Mouse (Mus musculus) heart, adult 11 months (tissue): ENCODE data around the gene Gdf7.

Experiments
- DNase-seq: peaks from one replicate; pipeline ENCODE4 v3.0.0; 2022

Gdf7 gene

DNA sequence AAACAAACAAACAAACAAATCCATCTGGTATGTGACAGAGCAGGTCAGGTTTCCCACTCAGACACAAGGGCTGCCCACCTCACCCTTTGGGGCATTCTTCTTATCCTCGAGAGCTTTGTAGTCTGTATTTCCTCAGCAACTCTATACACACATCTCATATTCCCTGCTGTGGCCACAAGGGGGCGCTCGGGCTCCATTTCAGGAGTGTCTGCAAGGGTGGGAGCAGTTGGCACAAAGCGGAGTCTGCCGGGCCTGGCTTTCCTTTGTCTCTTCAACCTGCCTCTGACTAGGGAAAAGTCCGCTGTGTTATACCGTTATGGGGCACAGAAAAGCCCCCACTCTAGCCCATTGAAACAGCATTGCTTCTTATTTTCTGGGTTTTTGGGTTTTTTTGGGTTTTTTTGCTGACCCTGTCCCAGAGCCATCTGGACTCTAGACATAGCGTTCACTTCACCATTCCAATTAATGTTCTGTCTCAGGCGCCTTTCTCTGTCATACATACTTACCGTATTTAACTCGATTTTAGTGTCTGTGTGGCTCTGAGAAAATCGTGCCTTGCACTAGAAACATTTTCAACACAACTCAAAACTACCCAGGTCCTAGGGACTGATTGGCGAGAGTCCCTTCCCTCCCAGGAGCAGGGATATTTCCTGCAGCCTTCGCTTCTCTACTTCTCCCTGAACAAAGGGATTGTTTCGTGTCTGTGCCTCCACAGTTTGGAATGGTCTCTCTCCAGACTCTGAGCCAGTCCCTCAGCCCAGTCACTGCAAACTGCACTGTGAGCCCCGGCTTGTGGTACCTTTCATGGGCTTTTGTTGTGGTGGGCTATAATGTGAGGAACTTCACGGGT, 25.3 kb upstream of the Gdf7 start:
- peak; percentile 98 for DNase-seq

DNA sequence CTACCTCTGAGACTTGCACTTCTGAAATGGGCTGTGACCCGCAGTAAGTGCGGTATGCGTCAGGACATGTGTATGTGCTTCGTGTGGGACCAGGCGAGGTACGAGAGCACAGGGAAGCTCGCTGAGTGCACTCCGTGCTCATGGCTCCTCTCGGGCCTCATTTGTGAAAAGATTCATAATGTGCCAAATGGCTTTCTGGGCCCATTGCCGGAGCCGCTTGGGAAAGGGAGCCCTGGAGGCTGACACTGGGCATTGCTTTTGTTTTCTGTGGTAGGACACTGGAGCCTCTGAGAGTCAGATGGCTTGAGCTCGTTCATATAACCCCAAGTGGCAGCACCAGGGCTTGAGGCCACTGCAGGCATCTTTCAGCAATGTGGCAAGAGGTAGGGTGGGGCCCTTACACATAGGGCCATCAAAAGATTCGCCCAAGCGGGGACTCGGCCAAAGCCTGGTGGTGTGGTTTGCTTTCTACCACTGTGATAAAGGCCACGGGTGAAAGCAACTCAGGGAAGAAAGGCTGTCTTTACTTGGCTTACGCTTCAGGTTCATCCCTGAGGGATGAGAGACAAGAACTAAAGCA, 24.3 kb upstream of the Gdf7 start:
- DNase-seq: peak; percentile 94

DNA sequence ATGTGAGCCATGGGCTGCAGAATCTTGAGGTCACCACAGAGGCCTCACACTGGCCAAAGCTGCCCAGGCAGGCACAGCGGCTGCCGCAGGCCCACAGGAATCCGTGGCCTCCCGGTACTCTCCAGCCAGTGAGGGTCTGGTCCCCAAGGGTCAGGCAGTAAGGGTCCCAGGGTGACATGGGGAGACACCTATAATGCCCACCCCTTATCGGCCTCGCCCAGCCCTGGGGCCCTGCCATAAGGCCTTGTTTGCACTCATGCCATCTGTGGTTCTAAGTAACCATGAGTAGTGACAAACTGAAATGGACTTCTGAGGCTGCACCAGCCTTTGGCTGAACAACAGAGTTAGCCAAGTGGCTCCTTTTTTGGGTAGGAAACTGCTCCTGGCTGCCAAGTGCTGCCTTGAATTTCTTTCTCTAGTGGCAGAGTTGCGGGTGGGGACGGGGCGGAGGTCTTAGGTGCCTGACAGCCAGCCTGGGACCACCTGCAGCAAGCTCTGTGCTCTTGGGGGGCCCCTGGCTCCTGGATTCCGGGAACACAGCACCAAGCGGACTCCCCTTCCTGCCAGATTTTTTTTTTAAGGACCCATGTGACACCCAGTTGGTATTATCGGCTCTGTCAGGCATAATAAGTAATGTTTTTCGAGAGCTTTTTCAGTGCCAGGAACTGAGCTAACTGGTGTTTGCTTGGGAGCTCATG, 23.6 kb upstream of the Gdf7 start:
- peak; percentile 94 for DNase-seq

GRCm38 (mm10) chr12:8324086-8324485, 22.3 kb upstream of the Gdf7 start:
- DNase-seq: peak; percentile 91

GRCm38 (mm10) chr12:8321506-8321905, 19.8 kb upstream of the Gdf7 start:
- DNase-seq: no peak

DNA sequence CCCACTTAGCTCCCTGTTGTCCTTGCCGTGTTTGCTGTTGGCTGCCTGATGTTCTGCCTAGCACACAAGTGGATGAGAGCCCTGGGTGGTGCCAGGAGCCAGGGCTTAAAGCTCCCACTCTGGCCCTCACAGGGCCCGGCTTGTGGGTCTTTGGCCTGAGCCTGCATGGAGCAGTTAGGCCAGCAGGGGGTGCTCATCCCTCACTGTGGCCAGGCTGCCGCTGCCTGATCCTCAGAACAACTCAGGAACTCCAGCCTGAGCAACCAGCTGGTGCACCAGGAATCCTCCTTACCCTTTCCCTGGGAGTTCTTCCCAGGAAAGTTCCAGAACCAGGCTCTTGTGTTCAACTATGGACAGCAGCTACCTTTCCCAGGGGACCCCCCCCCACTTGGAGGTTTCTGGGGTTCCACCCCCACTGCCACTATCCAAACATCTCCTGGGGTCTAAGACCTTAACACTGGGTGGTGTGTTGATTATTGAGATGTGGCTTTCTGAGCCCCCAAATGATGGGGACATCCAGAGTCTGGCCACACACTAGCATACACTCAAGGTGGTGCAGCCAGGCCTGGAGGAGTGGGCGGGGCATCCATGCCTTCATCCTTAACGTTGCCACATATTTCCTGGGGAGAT, 18.4 kb upstream of the Gdf7 start:
- peak; percentile 98 for DNase-seq

DNA sequence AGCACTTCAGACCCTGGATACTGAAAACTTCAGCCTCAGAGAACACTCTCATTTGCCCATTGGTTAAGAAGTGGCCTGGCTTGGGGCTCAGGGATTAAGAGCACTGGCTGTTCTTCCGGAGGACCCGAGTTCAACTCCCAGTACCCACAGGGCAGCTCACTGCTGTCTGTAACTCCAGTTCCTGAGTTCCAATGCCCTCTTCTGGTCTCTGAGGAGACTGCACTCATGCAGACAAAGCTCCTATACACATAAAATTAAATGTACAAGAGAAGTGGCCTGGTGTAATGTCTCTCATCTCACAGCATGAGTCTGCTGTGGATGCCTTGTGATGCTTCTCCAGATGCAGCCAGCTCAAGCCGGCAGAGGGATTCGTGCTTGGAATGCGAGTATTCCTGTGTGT, 14.8 kb upstream of the Gdf7 start:
- no peak for DNase-seq

- no peak for DNase-seq
Measured at GRCm38 (mm10) chr12:8313773-8314172, 12.0 kb upstream of the Gdf7 start.

DNA sequence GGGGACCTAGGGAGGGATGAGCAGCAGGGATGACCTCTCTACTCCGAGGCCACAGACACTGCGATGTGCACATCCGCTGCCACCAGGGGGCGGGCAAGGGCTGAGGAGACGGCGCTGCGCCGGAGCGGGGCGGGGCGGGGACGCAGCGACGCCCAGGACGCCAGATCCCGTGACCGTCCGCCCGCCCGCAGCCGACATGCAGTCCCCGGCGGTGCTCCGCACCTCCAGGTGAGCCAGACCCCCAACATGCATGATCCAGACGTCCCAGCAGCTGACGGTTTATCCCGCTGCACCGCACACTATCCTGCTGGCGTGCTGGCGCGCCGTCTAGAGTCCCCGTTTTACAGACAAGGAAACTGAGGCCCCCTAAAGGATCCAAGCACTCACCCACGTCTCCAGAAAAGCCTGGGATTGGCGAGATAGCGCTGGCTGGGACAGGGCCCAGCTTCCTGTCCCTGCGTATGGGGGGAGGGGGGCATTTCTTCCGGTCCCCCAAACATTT, 11.6 kb upstream of the Gdf7 start, which contains the start of gene Hs1bp3:
Gene Hs1bp3, plus strand, starts transcription at position 163 of the 502 bp plus-strand sequence.
- peak; percentile 98 for DNase-seq

DNA sequence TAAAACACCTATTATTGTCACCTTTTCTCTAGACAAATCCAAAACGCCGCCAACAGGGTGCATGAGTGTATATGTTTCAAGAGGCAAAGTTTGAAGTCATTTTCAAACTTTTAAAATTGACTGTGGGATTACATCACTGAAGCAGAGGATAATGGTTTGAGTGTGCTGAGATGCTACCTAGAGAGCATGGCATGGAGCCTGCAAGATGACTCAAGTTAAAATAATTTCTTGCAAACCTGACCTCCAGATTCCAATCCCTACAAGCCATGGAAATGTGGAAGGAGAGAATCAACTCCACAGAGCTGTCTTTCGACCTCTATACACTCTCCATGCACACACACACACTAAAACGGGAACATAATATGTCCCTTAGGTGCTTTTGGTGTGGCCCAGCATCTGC, 10.5 kb upstream of the Gdf7 start:
- no peak for DNase-seq

GRCm38 (mm10) chr12:8310992-8311391, 9.2 kb upstream of the Gdf7 start:
- DNase-seq: no peak

DNA sequence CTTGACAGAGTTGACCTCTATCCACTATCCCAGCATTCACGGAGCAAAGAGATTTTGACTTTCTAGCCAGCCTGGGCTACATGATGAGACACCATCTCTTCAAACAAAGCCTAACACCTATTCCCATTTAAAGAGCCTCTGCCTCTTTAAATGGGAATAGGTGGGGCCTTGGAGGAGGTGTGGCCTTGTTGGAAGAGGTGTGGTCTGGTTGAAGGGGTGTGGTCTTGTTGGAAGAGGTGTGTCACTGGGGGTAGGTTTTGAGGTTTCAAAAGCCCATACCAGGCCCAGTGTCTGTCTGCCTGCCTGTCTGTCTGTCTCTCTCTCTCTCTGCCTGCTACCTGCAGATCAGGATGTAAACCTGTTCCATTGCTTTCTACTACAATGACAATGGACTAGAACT, 5.2 kb upstream of the Gdf7 start:
- no peak for DNase-seq

- DNase-seq: peak; percentile 94
Measured at GRCm38 (mm10) chr12:8306432-8306831, 4.7 kb upstream of the Gdf7 start.

DNA sequence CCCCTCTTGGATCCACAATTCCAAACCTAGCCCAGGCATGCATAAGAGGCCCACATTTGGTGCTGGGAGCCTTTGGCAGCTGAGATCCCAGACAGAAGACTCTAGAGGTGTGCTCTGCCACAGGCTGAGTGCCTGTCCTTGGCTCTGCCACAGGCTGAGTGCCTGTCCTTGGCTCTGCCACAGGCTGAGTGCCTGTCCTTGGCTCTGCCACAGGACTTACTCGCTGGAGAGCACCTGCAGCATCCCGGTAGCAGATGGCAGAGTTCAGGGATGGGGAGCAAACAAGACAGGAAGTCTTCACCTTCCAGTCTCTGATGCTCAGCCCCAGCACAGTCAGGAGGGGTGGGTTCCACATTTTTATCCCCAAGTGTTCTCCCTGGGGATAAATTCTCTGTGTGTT, 3.5 kb upstream of the Gdf7 start:
- DNase-seq: no peak

DNA sequence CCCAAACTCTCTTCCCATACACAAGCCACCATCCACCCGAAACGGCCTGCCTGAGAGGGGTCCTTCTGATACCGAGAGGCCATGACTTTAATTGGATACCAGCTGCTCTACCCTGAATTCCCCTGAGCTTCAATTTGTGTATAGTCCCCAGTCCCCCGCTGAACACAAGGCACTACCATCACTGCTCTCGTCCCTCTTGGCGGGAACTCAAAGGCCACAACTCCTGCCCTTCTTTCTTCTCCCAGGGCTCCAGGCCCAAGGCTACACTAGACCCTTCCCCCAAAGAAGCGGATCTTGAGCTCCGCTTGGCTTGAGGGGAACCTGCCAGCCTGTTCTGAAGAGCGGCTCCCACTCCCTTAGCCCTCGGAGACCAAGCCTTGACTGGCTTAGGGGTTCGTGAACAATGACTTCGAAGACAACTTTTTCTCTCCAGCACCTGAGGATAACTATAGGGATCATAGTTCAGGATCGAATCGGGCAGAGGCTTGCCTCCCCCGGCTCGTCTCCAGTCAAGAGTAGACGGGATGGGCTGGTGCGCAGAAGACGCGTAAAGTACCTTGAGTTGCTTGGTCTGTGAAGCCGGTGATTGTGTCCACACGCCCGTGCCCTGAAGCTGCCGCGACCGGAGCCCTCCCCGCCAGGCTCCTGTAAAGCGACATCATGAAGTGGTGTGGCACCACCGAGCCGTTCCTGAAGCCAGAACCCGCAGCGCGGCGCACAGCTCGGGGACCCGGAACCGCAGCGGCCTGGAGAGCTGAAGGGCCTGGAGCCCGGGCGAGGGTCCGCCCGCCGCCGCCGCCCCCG, 541 bp downstream of the Gdf7 start:
- peak; percentile 87 for DNase-seq

GRCm38 (mm10) chr12:8300521-8300920, 1.2 kb downstream of the Gdf7 start:
- DNase-seq: no peak

DNA sequence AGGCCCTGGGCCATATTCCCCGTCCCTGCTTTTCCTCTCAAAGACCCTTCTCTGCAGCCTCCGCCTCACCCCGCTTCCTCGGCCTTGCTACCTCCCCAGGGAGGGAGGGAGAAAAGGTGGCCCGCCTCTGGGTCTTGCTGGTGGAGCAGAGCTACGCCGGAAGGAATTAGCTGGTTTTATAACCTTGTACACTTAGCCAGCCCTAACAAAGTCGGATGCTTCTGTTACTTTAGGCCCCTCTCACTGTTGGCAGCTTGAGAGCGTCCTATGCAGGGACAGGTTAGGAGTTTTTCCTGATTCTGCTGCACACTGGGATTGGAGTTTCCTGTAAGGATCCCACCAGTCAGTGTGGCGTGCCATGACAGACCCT, 1.7 kb downstream of the Gdf7 start:
- peak; percentile 80 for DNase-seq

DNA sequence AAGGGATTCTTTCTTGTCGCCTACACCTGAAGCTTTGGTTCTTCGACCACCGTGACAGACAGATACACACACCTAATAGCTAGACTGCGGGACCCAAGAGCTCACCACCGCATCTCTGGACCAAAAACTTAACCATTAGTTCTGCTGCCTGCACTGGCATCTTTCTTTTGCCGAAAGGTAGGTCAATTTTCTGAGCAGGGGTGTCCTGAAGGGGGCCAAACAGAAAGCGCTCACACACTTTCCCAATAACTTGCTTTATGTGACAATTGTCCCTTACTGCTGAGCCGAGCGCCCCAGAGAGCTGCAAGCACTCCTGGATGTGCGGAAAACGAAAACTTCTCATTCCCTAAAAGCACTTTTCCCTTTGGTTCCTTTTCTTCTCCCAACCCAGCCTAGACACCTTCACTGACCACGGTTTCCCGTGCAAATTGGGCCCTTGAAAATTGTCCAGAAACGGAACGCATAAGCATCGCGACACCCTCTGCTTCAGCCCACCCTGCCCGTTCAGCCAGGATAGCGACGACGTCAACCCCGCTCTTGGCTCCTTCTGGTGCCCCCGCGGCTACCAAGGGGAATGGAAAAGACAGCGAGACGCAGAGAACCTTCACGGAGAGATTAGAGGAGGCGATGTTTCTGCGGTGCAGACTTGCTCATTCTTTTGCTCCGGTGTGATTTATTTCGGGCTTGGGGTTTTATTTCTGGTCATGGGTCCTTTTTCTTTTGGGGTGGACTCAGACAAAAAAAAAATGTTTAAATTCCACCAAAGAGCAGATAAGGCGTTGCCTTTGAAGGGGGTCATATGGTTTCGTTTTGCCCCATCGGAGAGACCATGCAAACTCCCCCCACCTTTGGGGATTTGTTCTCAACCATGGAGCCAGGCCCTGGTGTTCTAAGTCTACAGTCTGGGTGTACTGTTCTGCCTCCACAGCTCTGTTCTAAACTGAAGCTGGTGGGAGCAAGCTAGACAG, 2.3 kb downstream of the Gdf7 start:
- peak; percentile 81 for DNase-seq

DNA sequence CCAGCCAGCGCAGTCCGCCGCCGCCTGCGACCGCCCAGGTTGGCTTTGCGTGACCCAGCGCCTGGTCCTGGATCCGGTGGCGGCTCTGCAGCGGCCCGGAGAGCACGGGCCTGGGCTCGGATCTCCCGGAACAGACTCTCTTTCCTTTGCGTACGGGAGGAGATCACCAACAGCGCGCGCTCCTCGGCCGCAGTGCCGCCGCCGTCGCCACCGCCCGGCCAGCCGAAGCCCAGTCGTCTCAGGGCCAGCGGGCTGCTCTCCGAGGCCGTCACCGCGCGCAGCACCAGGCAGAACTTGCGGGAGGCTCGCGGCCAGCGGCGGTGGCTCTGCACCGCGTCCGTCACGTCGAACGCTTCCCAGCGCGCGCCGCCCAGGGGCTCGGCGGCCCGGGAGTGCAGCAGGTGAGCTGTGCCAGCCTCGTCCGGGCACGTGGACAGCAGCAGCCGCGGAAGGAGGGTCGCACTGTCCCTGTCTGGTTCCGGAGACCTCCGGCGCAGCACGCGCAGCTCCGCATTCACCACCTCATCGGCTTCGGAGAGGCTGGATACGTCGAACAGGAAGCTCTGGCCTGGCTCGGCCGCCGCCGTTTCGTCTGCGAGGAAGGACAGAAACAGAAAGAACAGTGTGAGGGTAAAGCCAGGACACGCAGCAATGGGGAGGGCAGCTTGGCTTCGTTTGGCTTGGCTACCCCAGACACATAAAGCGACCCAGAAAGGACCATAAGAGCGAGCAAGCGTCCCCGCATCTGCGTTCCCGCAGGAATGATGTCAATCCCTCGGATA, 3.2 kb downstream of the Gdf7 start:
- DNase-seq: peak; percentile 86

DNA sequence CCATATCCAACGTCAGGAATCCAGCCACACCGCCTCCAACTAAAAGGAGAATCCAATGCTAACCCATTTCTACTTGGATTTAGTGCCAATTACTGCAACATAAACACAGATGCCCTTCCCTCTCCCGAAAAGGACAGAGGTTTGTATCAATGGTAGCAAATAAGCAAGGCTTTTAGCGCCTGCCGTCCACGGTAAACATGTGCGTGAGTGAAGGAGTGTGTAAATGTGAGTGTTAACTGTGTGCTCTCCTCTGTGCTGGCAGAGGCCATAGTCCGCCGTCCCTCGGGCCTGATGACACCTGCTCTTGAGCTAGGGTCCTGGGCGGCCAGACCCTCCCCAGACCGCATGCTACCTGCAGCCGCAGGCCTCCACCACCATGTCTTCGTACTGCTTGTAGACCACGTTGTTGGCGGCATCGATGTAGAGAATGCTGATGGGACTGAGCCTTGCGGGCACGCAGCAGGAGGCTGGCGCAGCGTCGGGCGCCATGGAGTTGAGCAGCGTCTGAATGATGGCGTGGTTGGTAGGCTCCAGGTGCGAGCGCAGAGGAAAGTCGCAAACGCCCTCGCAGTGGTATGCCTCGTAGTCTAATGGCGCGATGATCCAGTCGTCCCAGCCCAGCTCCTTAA, 4.1 kb downstream of the Gdf7 start:
- peak; percentile 76 for DNase-seq
